Mouse (Mus musculus) common myeloid progenitor, adult 5-6 weeks (primary cell): ENCODE results near the gene Malsu1. TPM values are rescaled to one million over a fixed set of nuclear protein-coding genes. Genes with fewer than 3 reads are reported as not detected.

Source experiments
- ATAC-seq: replicated peaks from 2 replicates; pipeline ENCODE4 v1.8.0; 2016; ENCODE audit warnings: low read depth, mild to moderate bottlenecking, moderate TSS enrichment, inconsistent platforms; ENCODE audit not compliant: poor library complexity, severe bottlenecking
- total RNA-seq: library from RNA; stranded (forward); fragments of 200-1000, 187-1606 nt; gene quantifications from 2 replicates; pipeline ENCODE4 v1.2.3, GENCODE M21; 2017

Malsu1 gene
- total RNA-seq, 1 experiment from 2014 or later = 48.2 TPM

DNA sequence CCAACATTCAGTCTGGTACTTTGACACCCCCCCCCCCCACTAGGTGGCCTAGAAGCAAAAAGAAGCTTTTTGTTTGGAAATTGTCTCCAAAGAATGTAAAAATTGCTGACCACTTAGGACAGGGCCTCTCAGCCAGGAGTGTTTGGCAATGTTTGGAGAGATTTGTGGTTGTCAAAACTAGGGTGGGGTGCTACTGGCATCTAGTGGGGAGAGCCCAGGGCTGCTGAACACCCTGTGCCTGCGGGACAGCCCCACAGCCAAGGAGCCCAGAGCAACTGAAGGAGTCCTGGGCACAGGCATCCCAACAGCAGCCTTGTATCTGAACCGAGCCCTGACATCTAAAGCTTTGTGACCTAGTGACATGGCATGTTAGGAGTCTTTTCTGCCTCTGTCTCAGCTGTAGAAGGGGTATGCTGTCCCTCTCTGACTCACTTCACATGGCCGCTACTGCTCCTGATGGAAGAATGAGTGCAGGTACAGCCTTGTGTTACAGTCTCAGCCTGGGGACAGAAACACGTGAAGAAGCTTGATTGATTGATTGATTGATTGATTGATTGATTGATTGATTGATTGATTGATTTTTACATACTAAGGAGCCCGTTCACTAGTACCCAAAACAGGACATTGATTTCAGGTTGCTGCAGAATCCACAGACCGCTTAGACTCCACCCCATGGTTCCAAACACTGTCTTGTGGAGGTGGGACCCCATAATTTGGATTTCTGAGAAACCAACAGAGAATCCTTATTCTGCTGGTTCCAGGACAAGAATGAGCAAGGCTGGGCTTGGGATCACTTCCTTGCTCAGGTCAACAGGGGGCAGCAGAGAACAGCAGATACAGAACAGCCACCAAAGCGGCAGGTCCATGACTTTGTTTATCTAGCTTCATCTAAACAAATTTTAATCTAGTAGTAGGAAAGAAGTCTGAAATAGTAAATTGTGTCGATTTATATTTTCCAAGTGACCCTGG is 16.3 kb upstream of the Malsu1 start:
- peak; percentile 90; the same call in 1 of the 2 replicates for ATAC-seq

DNA sequence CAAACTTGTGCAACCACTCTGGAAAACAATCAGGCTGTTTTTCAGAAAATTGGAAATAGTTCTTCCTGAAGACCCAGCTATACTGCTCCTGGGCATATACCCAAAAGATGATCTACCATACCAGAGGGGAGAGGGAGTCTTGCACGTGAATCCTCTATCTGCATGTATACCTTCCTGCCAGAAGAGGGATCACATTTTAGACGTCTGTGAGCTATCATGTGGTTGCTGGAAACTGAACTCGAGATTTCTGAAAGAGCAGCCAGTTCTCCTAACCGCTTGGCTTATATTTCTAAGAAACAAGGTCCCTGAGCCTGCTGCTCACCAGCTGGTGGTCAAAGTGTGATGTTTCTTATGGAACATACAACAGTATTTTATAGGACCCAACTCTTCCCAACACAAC is 5.2 kb upstream of the Malsu1 start:
- no peak for ATAC-seq

DNA sequence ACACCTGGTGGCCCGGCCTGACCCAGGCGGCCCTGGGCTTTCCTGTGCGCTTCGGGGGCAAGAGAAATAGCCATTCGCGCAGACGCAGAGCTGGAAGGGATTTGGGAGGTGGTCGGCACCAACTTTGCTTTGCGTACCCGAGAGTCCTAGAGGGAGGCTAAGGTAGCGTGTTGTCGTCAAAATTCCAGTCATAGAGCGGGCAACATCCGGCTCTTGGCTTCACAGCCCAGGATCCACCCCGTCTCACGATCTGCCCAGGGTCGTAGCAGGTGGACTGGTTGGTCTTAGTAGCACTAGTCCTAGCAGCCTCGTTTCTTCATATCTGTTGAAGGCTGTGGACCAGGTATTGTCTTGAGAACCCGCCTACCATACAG is 509 bp downstream of the Malsu1 start:
- ATAC-seq = peak; percentile 13; the same call in 1 of the 2 replicates

DNA sequence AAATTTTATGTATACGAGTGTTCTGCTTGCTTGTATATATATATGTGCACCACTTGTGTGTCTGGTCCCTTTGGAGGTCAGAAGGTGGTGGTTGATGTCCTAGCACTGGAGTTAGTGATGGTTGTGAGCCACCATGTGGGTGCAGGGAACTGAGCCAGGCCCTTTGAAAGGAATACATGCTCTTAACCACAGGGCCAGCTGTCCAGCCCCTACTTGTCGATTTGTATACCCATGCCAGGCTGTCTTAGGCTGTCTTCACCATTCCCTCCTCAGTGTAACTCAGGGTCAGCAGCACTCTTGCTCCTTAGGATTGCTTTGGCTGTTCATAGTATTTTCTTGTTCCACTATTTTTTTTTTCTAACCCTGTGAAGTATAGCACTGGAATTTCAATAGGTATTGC is 4.3 kb downstream of the Malsu1 start:
- no peak for ATAC-seq

DNA sequence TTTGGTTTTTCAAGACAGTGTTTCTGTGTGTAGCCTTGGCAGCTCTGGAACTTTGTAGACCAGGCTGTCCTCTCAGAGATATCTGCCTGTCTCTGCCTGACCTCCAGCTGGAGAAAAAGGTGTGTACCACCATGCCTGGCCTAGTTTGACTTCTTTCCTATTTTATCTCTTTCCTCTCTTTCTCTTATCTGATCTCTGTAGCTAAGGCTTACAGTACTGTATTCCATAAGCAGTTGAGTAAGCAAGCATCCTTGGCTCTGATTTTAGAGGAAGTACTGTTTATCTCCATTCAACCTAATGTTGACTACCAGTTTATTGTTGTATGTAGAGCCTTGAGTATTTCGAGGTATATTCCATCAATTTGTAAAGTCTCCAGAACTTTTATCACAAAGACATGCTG is 5.7 kb downstream of the Malsu1 start:
- no peak for ATAC-seq

DNA sequence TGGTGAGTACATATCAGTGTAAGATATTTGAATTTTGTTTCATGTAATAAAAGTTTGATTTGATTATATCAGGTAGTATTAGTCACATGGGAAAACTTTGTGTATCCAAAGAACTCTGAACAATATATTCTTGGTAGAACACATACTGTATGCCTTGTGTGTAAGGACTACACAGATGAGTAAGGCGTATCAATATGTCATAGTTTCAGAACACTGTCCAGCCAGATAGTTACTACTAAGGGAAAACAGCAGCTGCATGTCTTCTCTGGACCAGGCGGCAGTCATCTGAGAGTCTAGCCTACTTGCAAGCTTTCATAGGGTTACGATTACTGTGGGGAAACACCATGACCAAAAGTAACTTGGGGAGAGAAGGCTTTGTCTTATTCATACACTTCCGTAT is 9.4 kb downstream of the Malsu1 start:
- ATAC-seq = no peak

DNA sequence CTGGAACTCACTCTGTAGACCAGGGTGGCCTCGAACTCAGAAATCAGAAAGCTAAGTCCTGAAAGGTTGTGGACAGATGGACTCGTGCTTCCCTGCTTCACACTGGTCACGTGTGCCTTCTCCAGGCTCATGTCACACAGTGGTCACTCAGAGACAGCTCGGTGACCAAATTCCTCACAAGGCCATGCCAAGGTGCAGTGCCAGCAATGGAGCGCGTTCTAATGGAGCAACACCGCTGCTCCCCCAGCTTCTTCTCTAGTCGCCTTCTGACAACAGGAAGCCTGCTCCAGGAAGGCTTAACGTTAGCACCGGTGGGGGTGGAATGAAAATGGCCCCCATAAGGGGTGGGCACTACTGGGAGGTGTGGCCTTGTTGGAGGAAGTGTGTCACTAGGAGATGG is 21.4 kb downstream of the Malsu1 start:
- no peak for ATAC-seq

DNA sequence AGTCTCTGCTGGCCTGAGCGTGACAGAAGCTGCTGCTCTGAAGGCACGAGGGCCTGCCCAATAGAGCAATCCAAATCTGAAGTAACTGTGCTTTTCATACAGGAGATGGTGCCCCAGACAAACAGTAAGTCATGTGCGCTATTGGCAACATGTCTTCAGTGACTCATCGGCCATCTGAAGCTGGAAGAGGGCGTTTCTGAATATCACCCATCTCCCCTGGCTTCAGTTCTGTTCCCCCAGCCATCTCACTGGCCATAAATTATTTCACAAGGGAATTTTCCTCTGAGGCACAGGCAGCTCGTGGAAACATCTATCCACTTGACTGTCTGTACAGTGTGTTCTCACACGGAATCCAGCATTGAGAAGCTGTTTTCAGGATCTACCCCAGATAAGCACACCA is 22.8 kb downstream of the Malsu1 start:
- ATAC-seq = no peak

DNA sequence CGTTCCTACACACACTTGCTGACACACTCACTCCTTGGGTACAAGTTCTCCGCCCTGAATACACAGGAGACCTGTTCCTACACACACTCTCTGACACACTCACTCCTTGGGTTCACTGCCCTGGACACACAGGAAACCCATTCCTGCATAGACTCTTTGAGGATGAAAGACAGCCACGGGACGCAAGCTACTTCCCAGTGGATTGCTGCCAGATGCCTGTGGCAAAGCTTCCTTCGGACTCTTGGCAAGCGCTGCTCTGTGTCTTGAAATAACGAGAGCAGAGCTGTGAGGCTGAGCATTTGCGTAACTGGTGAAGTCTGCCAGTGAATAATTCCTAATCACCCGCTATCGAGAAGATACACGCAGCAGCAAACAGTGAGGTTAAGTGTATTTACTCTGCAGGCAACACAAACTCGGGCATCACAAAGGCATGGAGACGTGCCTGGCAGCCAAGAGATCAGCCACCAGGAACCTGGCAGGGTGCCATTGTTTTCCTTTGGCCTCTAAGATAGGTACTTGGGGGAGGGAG is 23.4 kb downstream of the Malsu1 start:
- no peak for ATAC-seq

DNA sequence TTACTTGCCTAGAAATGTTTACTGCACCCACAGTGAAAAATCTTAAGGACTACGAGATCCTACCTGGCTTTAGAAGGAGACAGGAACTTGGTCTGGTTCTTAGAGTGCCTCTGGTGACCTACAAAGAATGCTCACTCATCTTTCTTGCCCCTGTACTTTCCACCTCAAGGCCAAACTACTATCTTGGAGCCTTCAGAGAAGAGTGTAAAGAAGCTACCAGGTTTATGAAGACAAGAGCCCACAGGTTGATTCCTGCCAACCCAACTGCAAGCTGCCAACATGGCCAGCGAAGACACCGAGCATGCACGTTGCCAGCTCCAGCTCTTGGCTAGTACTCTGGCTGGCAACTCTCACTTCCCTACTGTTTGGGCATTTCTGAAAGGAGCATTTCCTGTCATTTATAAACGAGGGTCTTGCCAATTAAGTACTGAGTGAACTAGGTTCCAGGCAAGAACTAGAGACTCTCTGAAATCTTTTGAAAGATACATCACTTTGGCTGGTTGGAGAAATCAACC is 24.1 kb downstream of the Malsu1 start:
- no peak for ATAC-seq

DNA sequence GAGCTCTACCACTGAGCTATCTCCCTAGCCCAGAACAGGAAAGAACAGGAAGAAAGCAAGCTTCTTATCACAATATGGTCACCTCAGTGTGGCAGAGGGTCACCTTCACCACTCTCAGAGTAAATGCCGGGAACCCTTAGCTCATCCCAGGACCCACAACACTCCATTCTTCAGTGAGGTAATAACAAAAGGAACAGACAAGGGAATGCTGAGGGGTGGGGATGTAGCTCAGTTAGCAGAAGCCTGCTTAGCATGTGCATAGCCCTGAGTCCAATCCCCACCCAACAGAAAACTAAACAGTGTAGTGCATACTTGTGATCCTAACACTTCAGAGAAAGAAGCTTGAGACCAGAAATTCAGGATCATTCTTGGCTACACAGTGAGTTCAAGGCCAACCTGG is 25.5 kb downstream of the Malsu1 start:
- ATAC-seq = no peak

DNA sequence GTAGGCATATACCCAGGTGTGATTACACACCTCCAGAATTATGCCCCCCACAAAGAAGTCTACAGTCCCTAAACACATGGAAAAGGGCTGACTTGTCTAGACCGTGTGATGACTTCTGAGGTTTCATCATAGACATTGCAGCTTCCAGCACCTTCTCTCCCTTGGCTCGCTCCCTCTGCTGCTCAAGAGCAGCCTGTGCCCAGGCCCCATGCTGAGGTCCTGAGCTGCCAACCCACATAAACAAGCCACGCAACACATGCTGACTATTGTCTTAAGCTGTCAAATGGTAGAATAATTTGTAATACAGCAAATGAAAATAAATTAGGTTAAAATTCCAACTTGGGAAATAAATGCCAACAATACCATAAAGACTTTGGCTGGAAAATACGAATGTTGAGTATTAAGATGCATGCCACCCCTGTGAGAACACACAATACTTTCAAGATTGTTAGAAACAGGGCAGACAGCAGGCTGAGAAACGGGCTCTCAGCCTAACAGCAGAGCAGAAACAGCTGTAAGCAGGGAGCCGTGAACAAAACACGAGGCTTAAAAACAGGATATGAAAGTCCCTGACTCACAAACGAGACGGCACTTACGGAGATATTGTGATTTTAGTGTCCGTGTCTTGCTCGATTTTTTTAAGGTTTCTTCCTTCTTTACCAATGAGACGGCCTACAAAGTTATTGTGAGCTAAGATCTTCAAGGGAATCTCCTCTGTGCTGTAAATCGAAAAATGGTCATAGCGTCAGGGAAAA is 33.3 kb downstream of the Malsu1 start:
- ATAC-seq = no peak

DNA sequence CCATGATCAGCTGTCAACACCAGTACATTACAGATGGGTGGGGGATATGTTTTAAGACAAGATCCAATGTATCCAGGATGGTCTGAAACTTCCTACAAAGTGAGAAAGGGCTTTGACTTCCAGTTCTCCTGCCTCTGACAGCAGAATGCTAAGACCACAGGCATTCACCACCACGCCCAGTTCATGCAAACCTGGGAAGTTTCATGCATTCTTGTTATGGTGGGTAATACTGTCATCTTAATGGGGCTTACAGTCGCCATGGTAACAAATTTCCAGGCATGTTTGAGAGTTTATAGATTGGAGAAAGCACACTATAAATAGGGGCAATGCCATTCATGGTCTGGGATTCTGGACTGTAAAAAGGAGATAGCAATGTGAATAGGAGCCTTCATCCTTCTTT is 35.6 kb downstream of the Malsu1 start:
- no peak for ATAC-seq

DNA sequence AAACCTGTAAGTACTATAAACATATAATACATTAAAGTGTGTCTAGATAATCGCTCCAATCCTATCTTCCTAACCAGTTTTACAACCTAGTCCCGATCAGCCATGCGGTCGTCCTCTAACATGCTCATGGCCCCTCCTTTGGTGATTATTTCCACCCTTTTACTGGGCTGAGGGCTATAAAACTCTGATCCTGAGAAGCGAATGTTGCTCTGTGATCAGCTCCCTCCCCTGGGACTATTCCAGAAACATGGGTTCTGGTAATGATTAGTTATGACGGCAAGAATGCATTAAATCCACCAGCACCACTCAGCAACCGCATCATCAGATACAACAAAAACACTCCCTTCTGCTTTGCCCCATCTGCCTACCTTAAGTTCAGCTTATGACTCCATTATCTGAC is 40.3 kb downstream of the Malsu1 start:
- no peak for ATAC-seq

DNA sequence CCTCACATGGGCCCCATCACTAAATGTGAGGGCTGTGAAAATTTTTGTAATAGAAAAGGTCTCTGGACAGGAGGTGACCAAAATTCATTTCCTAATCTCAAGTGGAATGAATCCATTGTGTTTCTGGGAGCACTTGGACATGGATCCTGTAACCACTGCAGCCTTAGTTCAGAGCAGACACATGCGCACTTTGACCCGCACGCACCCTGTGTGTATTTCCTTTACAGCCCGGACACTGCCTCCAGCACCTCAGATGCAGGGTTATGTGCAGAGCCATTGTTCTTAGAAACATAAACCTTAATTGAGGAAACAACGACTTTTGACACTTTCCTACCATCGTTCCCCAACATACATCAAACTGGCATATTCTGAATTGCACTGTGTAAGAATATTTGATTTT is 40.9 kb downstream of the Malsu1 start:
- ATAC-seq = no peak

DNA sequence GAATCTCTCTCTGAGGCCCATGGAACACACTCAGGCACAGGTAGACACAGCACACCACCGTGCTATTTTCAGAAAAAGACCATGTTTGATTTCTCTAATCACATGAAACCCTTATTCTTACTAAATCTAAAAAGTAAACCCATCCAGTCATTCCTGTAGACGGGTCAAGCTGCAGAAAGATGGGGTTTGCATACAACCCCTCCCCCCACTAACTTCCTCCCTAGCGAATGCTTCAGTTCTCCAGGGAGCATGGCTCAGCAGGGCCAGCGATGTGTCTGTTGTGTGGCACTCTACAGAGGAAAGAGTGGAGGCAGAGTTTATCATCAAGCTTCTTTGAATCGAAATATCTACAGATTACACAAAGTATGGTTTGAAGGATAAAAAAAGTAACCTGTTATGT is 42.0 kb downstream of the Malsu1 start:
- ATAC-seq = no peak

DNA sequence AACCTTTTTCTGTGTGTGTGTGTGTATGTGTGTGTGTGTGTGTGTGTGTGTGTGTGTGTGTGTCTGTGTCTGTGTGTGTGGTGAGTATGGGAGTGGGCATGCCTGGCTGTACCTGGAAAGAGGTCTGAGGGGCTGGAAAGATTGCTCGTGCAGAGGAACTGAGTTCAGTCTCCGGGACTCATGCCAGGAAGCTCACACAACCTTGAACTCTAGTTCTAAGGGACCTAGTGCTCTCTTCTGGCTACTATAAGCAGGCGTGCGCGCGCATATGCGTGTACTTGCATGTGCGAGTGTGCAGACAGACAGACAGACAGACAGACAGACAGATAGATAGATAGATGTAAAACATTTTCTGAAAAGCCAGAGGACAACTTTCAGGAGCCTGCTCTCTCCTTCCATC is 42.6 kb downstream of the Malsu1 start:
- ATAC-seq = no peak

DNA sequence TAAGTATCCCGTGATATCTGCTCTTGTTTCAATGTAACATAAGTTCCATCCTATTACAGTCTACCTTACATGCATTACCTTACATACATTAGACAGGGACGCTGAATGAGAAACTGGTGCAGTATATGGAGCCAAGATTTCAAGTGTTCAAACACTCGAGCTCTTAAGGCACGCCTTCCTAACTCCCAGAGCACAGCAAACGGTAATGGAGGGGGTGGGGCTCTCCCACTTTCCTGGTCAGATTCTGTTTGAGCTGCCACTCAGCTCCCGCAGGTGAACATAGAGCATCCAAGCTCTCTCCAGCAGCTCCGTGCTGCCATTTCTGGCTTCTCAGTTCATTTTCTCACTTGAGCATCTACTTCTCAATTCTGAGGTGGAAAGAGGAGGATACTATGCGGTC is 44.9 kb downstream of the Malsu1 start:
- no peak for ATAC-seq

DNA sequence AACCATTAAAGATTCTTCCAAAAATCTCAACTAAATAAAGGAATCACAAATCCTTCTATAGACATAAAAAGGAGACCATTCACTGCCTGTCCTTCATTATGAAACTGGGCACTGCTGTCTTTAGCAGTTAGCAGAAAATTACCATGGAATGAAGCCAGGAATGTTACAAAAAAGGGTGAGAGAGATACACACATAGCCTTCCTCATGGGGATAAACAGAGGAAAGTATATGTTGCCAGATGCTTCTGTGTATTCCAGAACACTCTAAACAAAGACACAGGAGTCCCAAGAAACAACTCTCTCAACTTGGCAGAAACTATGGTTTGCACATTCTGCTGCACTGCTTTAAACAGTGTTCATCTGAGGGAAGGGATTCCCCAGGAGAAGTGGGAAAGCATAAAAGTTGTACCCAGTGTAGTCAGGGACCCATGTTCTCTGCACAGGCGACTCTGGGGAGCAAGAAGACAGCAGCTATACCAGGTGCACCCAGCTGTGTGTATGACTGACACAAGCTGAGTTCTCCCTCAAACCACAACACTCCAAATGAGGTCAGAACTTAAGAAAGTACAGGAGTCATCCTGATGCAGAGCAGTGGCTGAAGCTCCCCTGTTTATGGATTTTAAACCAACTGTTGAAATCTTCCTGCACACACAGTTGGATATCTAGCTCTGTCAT is 46.0 kb downstream of the Malsu1 start:
- no peak for ATAC-seq

DNA sequence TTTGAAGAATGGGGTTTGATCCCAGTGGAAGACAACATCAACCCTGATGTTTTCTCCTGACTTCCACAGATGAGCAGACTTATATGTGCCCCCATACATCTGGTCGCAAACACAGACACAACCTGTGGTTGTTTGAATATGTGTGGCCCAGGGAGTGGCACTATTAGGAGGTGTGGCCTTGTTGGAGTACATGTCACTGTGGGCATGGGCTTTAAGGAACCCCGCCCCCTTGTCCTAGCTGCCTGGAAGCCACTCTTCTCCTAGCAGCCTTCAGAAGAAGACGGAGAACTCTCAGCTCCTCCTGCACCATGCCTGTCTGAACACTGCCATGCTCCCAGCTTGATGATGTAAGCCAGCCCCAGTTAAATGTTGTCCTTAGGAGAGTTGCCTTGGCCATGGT is 46.8 kb downstream of the Malsu1 start:
- ATAC-seq = no peak
